Comparison of ENCODE assay signal across 5 mouse cellular contexts in genomic region chr7:100388174-100388573, GRCm38 (mm10).
"Had no signal": no experiment of that assay in that cellular context is flagged by ENCODE, and none has a peak within 500 bp of the region (broad histone marks: within the 10 kb centered on the region; RNA-seq: fewer than 3 reads in every experiment).

No protein-coding gene starts in this region.

- DNase-seq: kidney, adult 8-10 months; kidney, postnatal 36 days; lung, adult 18-20 months; thymus, adult 18-20 months; thymus, postnatal 14 days had no signal
